Mouse (Mus musculus) forebrain, postnatal 0 days (tissue): Measurements from ENCODE around the gene Gm42715. TPM values are rescaled to one million over a fixed set of nuclear protein-coding genes. Genes with fewer than 3 reads are reported as not detected.
"Not testable (repeated sequence)": the region's sequence is repeated elsewhere in the genome, so short reads cannot be mapped to it uniquely, and the experiment has no call there.

Source experiments
- ATAC-seq: fragments of 200-750 bp; cut with Nextera tagmentation; 2 replicates; pipeline ENCODE4 v1.8.0; 2017; ENCODE audit warnings: mild to moderate bottlenecking, moderate library complexity
- DNase-seq: peaks from one replicate; pipeline ENCODE4 v3.0.0-alpha.2; 2015
- H3K27ac ChIP-seq: fragments of 300-500 bp; sonication (generic); 2 replicates; pipeline ENCODE4 v1.5.1; 2014; ENCODE audit warnings: low read depth, mild to moderate bottlenecking, antibody characterized with exemption, low read length, moderate library complexity, mixed read lengths
- H3K27me3 ChIP-seq: fragments of 300-500 bp; sonication (generic); 2 replicates; pipeline ENCODE4 v1.6.1; 2014; ENCODE audit warnings: mild to moderate bottlenecking, low read length, mixed read lengths; ENCODE audit not compliant: insufficient read depth
- H3K36me3 ChIP-seq: fragments of 300-500 bp; sonication (generic); 2 replicates; pipeline ENCODE4 v1.6.1; 2014; ENCODE audit warnings: mild to moderate bottlenecking, moderate library complexity; ENCODE audit not compliant: insufficient read depth
- H3K4me1 ChIP-seq: fragments of 300-500 bp; sonication (generic); 2 replicates; pipeline ENCODE4 v1.6.1; 2014; ENCODE audit warnings: antibody characterized with exemption; ENCODE audit not compliant: insufficient read depth
- H3K4me2 ChIP-seq: fragments of 300-500 bp; sonication (generic); 2 replicates; pipeline ENCODE4 v1.6.1; 2014; ENCODE audit warnings: low read depth, mild to moderate bottlenecking, moderate library complexity
- H3K4me3 ChIP-seq: fragments of 300-500 bp; sonication (generic); 2 replicates; pipeline ENCODE4 v1.5.1; 2014; ENCODE audit warnings: low read depth, low read length, mixed read lengths
- H3K9ac ChIP-seq: fragments of 300-500 bp; sonication (generic); 2 replicates; pipeline ENCODE4 v1.6.1; 2014; ENCODE audit warnings: mild to moderate bottlenecking
- H3K9me3 ChIP-seq: fragments of 300-500 bp; sonication (generic); 2 replicates; pipeline ENCODE4 v1.6.1; 2016; ENCODE audit warnings: low read length
- CTCF ChIP-seq: sonication (generic); IDR thresholded peaks from 2 replicates; pipeline ENCODE4 v1.5.1; 2016; ENCODE audit warnings: antibody characterized with exemption, control low read depth, low read depth
- WGBS: fragments of 180-500 bp; shearing (Covaris S2); extraction: QIAGEN DNeasy Blood & Tissue Kit; methylation state at CpG from one replicate; pipeline ENCODE4 v1.1.7; 2014; 5-methylcytosine and 5-hydroxymethylcytosine counted together
- polyA plus RNA-seq: library from polyadenylated mRNA; unstranded; fragments of >200 nt; fragmentation: Nextera tagmentation; extraction: Ambion mirVana; gene quantifications from 2 replicates; pipeline ENCODE4 v1.2.1, GENCODE M21; 2015
- total RNA-seq: library from RNA; depleted of rRNA; stranded (reverse); fragments of >200 nt; gene quantifications from 2 replicates; pipeline ENCODE4 v1.2.3, GENCODE M21; 2014

Gene Gm42715
- total and polyA plus RNA-seq, 2 experiments from 2014 or later, result 10.3 to 28.3 TPM

DNA sequence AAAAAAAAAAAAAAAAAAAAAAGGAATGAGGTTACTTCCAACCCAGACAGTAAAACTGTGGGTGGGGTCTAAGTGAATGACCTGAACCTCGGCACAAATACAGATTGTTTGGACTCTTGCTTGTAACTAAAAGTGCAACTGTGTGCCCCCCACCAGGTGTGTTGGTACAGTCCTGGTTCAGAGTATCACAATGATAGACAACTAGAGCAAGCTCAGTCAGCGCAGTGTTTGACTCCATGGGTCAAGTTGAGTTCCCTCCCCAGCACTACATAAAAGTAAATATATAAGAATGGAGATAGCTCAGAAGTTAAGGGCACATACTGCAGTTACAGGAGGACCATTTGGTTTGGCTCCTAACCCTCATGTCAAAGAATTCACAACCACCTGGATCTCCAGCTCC is 22.0 kb upstream of the Gm42715 start:
- Histone ChIP-seq H3K27me3 (no peaks in the 10 kb centered on the region), H3K9me3 (no peaks in the 10 kb centered on the region), H3K27ac (no peak overlapping the region), H3K9ac (no peak overlapping the region), H3K36me3 (no peaks in the 10 kb centered on the region; the same call in 1 of the 2 replicates), H3K4me3 (no peak overlapping the region), H3K4me2 (no peak overlapping the region), H3K4me1 (no peaks in the 10 kb centered on the region)
- 86% methylated on average over 2 of the region's 2 CpGs for WGBS
- ATAC-seq, result no peak
- no peak for DNase-seq
- TF ChIP-seq CTCF, result no peak

DNA sequence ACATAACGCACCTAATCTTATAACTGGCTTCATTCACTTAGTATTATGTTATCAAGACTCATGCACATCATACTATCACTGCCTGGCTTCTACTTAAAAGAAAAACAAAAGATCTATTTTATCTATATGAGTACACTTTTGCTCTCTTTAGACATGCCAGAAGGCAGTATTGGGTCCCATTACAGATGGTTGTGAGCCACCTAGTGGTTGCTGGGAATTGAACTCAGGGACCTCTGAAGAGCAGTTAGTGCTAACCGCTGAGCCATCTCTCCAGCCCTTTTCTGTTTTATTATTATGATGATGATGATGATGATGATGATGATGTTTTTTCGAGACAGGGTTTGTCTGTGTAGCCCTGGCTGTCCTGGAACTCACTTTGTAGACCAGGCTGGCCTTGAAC is 21.0 kb upstream of the Gm42715 start:
- WGBS, result 33% methylated on average over 3 of the region's 3 CpGs
- H3K4me2 ChIP-seq, result no peak overlapping the region

DNA sequence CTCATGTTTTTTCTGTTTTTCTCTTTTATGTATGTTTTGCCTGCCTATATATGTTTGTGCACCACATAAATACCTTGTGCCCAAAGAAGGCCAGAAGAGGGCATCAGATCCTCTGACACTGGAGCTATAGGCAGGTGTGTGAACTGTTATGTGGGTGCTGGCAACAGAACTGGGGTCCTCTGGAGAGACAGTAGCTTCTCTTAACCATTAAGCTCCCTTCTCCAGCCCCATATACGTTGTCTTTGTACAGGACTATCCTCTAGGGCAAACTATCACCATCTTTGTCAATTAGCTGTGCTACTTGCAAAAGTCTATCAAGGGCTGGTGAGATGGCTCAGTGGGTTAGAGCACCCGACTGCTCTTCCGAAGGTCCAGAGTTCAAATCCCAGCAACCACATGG is 11.1 kb upstream of the Gm42715 start:
- H3K9me3 ChIP-seq, result no peaks in the 10 kb centered on the region
- H3K9ac ChIP-seq, result no peak overlapping the region
- H3K27ac ChIP-seq, result no peak overlapping the region
- 99% methylated on average over 3 of the region's 3 CpGs for WGBS
- no peak for TF ChIP-seq CTCF
- no peak for DNase-seq
- no peaks in the 10 kb centered on the region for H3K27me3 ChIP-seq
- H3K4me2 ChIP-seq, result no peak overlapping the region
- peaks cover 4% of the 10 kb centered on the region; the same call in 1 of the 2 replicates for H3K4me1 ChIP-seq
- H3K36me3 ChIP-seq, result no peaks in the 10 kb centered on the region
- ATAC-seq, result no peak
- no peak overlapping the region for H3K4me3 ChIP-seq

More for the DNA sequence above, 21.0 kb upstream of the Gm42715 start:
- ATAC-seq, result no peak
- Histone ChIP-seq H3K27me3 (no peaks in the 10 kb centered on the region), H3K4me1 (no peaks in the 10 kb centered on the region), H3K36me3 (no peaks in the 10 kb centered on the region), H3K9me3 (no peaks in the 10 kb centered on the region), H3K9ac (no peak overlapping the region), H3K4me3 (no peak overlapping the region), H3K27ac (no peak overlapping the region)
- peak; percentile 54 for DNase-seq
- TF ChIP-seq CTCF, result peak; percentile 65

DNA sequence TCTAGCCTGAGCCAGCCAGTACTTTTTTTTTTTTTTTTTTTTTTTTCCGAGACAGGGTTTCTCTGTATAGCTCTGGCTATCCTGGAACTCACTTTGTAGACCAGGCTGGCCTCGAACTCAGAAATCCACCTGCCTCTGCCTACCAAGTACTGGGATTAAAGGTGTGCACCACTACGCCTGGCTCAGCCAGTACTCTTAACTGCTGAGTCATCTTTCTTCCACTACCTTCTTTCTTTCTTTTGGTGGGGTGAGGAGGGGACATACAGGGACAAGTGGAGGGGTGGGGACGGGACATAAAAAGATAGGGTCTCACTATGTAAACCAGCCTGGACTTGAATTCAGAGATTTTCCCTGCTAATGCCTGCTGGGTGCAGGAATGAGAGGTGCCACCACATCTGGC is 9.6 kb upstream of the Gm42715 start:
- not testable (repeated sequence) for H3K4me3 ChIP-seq, H3K9ac ChIP-seq, H3K4me1 ChIP-seq, H3K9me3 ChIP-seq, DNase-seq, H3K27me3 ChIP-seq, H3K36me3 ChIP-seq, H3K4me2 ChIP-seq, H3K27ac ChIP-seq, ATAC-seq
- WGBS, result 98% methylated on average over 3 of the region's 4 CpGs

DNA sequence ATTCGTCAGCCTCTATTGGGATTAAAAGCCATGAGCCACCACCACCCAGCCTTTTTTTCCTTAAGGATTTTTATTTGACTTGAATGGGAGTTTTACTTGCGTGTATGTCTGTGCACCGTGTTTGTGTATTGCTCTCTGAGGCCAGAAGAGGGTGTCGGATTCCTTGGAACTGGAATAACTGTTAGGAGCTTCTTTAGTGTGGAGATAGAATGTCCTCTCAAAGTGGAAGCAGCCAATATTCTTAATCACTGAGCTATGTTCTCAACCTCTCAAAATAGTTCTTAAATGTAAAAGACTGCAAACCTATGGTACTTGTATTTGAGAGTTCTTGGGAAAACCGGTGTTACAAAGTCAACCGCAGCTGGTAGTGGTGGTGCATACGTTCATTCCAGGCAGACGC is 8.1 kb upstream of the Gm42715 start:
- H3K9ac ChIP-seq, result 0 out of 2 replicates have a peak overlapping the region, but pooled peaks have one; percentile 93
- H3K4me1 ChIP-seq, result peaks cover 8% of the 10 kb centered on the region; the same call in 1 of the 2 replicates
- peaks cover 9% of the 10 kb centered on the region for H3K36me3 ChIP-seq
- H3K4me2 ChIP-seq, result peak overlapping the region; percentile 67
- ATAC-seq (no peak), DNase-seq (no peak)
- H3K9me3 ChIP-seq, result no peaks in the 10 kb centered on the region
- no peaks in the 10 kb centered on the region for H3K27me3 ChIP-seq
- H3K27ac ChIP-seq, result peak overlapping the region; percentile 99
- peak overlapping the region; percentile 83 for H3K4me3 ChIP-seq
- 28% methylated on average over 8 of the region's 8 CpGs for WGBS
- TF ChIP-seq CTCF, result peak; percentile 32; the same call in 1 of the 2 replicates

DNA sequence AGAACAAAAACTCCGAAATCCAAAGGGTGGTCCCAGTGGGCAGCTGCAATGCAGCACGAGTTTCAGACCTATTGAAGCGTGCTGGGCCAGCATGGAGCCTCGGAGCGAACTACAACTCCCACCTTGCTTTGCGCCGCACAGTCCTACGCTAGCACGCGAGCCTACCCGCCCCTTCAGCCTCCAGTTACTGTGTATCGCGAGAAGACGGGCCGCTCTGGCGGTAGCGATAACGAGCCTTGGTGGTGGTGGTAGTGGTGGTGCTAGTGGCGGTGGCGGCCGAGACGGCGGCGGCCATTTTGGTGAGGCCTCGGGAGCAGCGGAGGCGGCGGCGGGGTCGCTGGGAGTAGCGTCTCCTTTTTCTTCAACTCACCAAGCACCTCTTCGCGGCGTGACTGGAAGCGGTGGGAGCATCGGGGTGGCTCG is 7.6 kb upstream of the Gm42715 start, which contains the start of gene Srcap:
Srcap (plus strand) TSS at position 176 of the 423 bp plus-strand sequence.
- DNase-seq (peak; percentile 96), ATAC-seq (peak; percentile 99)
- TF ChIP-seq CTCF, result no peak; the same call in 1 of the 2 replicates
- Histone ChIP-seq H3K4me1 (peaks cover 8% of the 10 kb centered on the region; the same call in 1 of the 2 replicates), H3K4me2 (peak within 1 kb of the TSS; percentile 67), H3K4me3 (peak within 1 kb of the TSS; percentile 83), H3K9me3 (no peaks in the 10 kb centered on the region), H3K36me3 (peaks cover 14% of the 10 kb centered on the region), H3K27ac (peak within 1 kb of the TSS; percentile 99), H3K27me3 (no peaks in the 10 kb centered on the region), H3K9ac (peak within 1 kb of the TSS; percentile 93)
- WGBS, result 0% methylated on average over 31 of the region's 37 CpGs

DNA sequence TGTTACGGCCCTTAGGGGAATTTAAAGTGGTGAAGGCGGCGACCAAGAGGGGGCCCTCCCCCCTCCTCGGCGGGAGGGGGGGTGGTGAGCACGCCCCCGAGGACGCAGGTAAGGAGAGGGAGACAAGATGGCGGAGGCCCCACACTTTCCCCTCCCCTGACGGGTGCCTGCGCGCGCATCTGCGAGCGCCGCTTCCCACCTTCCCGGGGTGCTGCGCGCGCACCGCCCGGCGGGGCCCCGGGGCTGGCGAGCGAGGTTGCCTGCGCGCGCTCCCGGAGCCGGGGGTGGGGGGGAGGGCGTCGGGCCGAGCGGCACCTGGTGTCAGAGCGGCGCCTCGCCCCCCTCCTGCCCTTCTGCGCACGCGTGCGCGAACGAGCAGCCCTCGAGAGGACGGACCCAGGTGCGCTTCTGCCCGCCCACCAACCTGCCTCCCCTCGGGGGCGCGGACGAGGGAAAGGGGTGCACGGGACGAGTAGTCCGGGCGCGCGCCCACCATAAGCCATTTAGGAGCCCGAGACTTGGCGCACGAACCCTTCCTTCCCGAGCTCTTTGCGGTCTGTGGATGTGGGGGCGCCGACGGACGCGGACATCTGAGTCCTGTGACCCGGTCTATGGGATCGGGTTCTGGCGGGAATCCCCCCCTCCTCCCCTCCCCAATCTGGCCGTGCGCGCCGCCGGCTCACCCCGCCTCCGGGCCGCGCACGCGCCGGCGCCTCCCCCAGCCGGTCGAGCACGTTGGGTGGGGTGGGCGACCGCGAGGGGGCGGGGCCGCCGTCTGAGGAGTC is 7.0 kb upstream of the Gm42715 start:
- Histone ChIP-seq H3K9ac (peak overlapping the region; percentile 93), H3K9me3 (no peaks in the 10 kb centered on the region), H3K4me3 (peak overlapping the region; percentile 83), H3K4me1 (peaks cover 8% of the 10 kb centered on the region; the same call in 1 of the 2 replicates), H3K36me3 (peaks cover 20% of the 10 kb centered on the region), H3K27me3 (no peaks in the 10 kb centered on the region), H3K4me2 (peak overlapping the region; percentile 67), H3K27ac (peak overlapping the region; percentile 99)
- TF ChIP-seq CTCF, result no peak
- DNase-seq (peak; percentile 96), ATAC-seq (peak; percentile 85)
- 1% methylated on average over 53 of the region's 93 CpGs for WGBS
